Mouse (Mus musculus) bone marrow macrophage, adult 2 months (primary cell): ENCODE results near the gene Hist1h3f.

ENCODE experiments used
- CTCF ChIP-seq: IDR thresholded peaks from 2 replicates; pipeline ENCODE4 v1.5.1; 2012; ENCODE audit warnings: low read depth, mild to moderate bottlenecking, low read length, moderate library complexity
- POLR2A ChIP-seq: IDR thresholded peaks from 2 replicates; pipeline ENCODE4 v1.6.1; 2012; ENCODE audit warnings: mild to moderate bottlenecking, low read depth, low read length, borderline replicate concordance

GRCm38 (mm10) chr13:23572218-23573033, 28.6 kb downstream of the Hist1h3f start:
- TF ChIP-seq POLR2A (no peak), CTCF (no peak)
